Mouse (Mus musculus): ENCODE results near the gene Nlk. TPM values are rescaled to one million over a fixed set of nuclear protein-coding genes. Genes with fewer than 3 reads are reported as not detected.

Nlk gene
- polyA plus RNA-seq, 1 experiment: 5.0 TPM

- Histone ChIP-seq H3K36me3 (ENCODE audit: control insufficient read depth, insufficient read depth) (no peaks in the 10 kb centered on the region), H3K4me2 (ENCODE audit: low read depth) (no peak overlapping the region), H3K27me3 (ENCODE audit: control insufficient read depth, insufficient read depth, insufficient read length) (no peaks in the 10 kb centered on the region), H3K79me2 (ENCODE audit: control insufficient read depth, insufficient read depth) (peaks cover 74% of the 10 kb centered on the region), H3ac (ENCODE audit: control insufficient read depth, insufficient read length) (no peak overlapping the region), H3K4me3 (no peak overlapping the region)
- no peak for TF ChIP-seq REST (IDR thresholded peaks at IDR 0.05; ENCODE audit: insufficient read depth, insufficient read length)
- no peak for TF ChIP-seq USF1 (IDR thresholded peaks at IDR 0.05; ENCODE audit: low read depth)
- TF ChIP-seq MAX (IDR thresholded peaks at IDR 0.05; ENCODE audit: low read depth): no peak
- no peak for TF ChIP-seq POLR2A (IDR thresholded peaks at IDR 0.05; ENCODE audit: insufficient read length, low read depth)
- no peak for TF ChIP-seq E2F4 (IDR thresholded peaks at IDR 0.05; ENCODE audit: insufficient read depth)
- no peak for TF ChIP-seq MYOG (IDR thresholded peaks at IDR 0.05; ENCODE audit: control insufficient read depth in 1 of 3, insufficient read depth in 1 of 3, insufficient read length in 2 of 3, low read depth in 2 of 3)
- no peak for TF ChIP-seq TCF12 (IDR thresholded peaks at IDR 0.05; ENCODE audit: insufficient read depth, poor library complexity, severe bottlenecking)
These were observed 6.6 kb downstream of the Nlk start for GRCm38 (mm10) chr11:78690547-78690946.

- Histone ChIP-seq H3K79me2 (ENCODE audit: control insufficient read depth, insufficient read depth) (peaks cover 13% of the 10 kb centered on the region), H3K4me3 (no peak overlapping the region), H3K27me3 (ENCODE audit: control insufficient read depth, insufficient read depth, insufficient read length) (no peaks in the 10 kb centered on the region), H3ac (ENCODE audit: control insufficient read depth, insufficient read length) (no peak overlapping the region), H3K36me3 (ENCODE audit: control insufficient read depth, insufficient read depth) (no peaks in the 10 kb centered on the region), H3K4me2 (ENCODE audit: low read depth) (no peak overlapping the region)
- TF ChIP-seq E2F4 (IDR thresholded peaks at IDR 0.05; ENCODE audit: insufficient read depth) (no peak), REST (IDR thresholded peaks at IDR 0.05; ENCODE audit: insufficient read depth, insufficient read length) (no peak), MYOD1 (IDR thresholded peaks at IDR 0.05; ENCODE audit: control insufficient read depth in 1 of 3, insufficient read length in 2 of 3, low read depth in 2 of 3) (no peak), TCF12 (IDR thresholded peaks at IDR 0.05; ENCODE audit: insufficient read depth, poor library complexity, severe bottlenecking) (no peak)
These were observed 16.1 kb downstream of the Nlk start for GRCm38 (mm10) chr11:78681058-78681457.

- H3K79me2 ChIP-seq (ENCODE audit: control insufficient read depth, insufficient read depth): peaks cover 13% of the 10 kb centered on the region
- H3ac ChIP-seq (ENCODE audit: control insufficient read depth, insufficient read length): no peak overlapping the region
- no peaks in the 10 kb centered on the region for H3K27me3 ChIP-seq (ENCODE audit: control insufficient read depth, insufficient read depth, insufficient read length)
- no peak overlapping the region for H3K4me2 ChIP-seq (ENCODE audit: low read depth)
- H3K4me3 ChIP-seq: no peak overlapping the region
- TF ChIP-seq SRF (IDR thresholded peaks at IDR 0.05; ENCODE audit: control insufficient read depth, insufficient read length, low read depth) (no peak), POLR2AphosphoS2 (IDR thresholded peaks at IDR 0.05; ENCODE audit: insufficient read length, low read depth) (no peak)
- no peaks in the 10 kb centered on the region for H3K36me3 ChIP-seq (ENCODE audit: control insufficient read depth, insufficient read depth)
These were observed 18.4 kb downstream of the Nlk start for GRCm38 (mm10) chr11:78678761-78679160.

GRCm38 (mm10) chr11:78668647-78669046 is 28.5 kb downstream of the Nlk start:
- Histone ChIP-seq H3K79me2 (ENCODE audit: control insufficient read depth, insufficient read depth) (peaks cover 24% of the 10 kb centered on the region), H3K27me3 (ENCODE audit: control insufficient read depth, insufficient read depth, insufficient read length) (no peaks in the 10 kb centered on the region), H3K4me3 (no peak overlapping the region), H3K36me3 (ENCODE audit: control insufficient read depth, insufficient read depth) (no peaks in the 10 kb centered on the region), H3K4me2 (ENCODE audit: low read depth) (no peak overlapping the region), H3ac (ENCODE audit: control insufficient read depth, insufficient read length) (no peak overlapping the region)
- TF ChIP-seq MYOD1 (IDR thresholded peaks at IDR 0.05; ENCODE audit: control insufficient read depth in 1 of 3, insufficient read length in 2 of 3, low read depth in 2 of 3) (no peak), POLR2A (IDR thresholded peaks at IDR 0.05; ENCODE audit: insufficient read length, low read depth) (no peak), E2F4 (IDR thresholded peaks at IDR 0.05; ENCODE audit: insufficient read depth) (no peak), REST (IDR thresholded peaks at IDR 0.05; ENCODE audit: insufficient read depth, insufficient read length) (no peak), MYOG (IDR thresholded peaks at IDR 0.05; ENCODE audit: control insufficient read depth in 1 of 3, insufficient read depth in 1 of 3, insufficient read length in 2 of 3, low read depth in 2 of 3) (no peak), USF1 (IDR thresholded peaks at IDR 0.05; ENCODE audit: low read depth) (no peak), SRF (IDR thresholded peaks at IDR 0.05; ENCODE audit: control insufficient read depth, insufficient read length, low read depth) (no peak), TCF12 (IDR thresholded peaks at IDR 0.05; ENCODE audit: insufficient read depth, poor library complexity, severe bottlenecking) (no peak), MAX (IDR thresholded peaks at IDR 0.05; ENCODE audit: low read depth) (no peak), TCF3 (IDR thresholded peaks at IDR 0.05; ENCODE audit: insufficient read length, low read depth) (no peak), POLR2AphosphoS2 (IDR thresholded peaks at IDR 0.05; ENCODE audit: insufficient read length, low read depth) (no peak), CEBPB (IDR thresholded peaks at IDR 0.05; ENCODE audit: insufficient read depth, poor library complexity, severe bottlenecking) (no peak)

- TF ChIP-seq TCF3 (IDR thresholded peaks at IDR 0.05; ENCODE audit: insufficient read length, low read depth): no peak
- TF ChIP-seq USF1 (IDR thresholded peaks at IDR 0.05; ENCODE audit: low read depth): no peak
- no peak for TF ChIP-seq E2F4 (IDR thresholded peaks at IDR 0.05; ENCODE audit: insufficient read depth)
- no peak for TF ChIP-seq MYOD1 (IDR thresholded peaks at IDR 0.05; ENCODE audit: control insufficient read depth in 1 of 3, insufficient read length in 2 of 3, low read depth in 2 of 3)
- TF ChIP-seq CEBPB (IDR thresholded peaks at IDR 0.05; ENCODE audit: insufficient read depth, poor library complexity, severe bottlenecking): no peak
- no peak for TF ChIP-seq POLR2A (IDR thresholded peaks at IDR 0.05; ENCODE audit: insufficient read length, low read depth)
- no peak for TF ChIP-seq TCF12 (IDR thresholded peaks at IDR 0.05; ENCODE audit: insufficient read depth, poor library complexity, severe bottlenecking)
- TF ChIP-seq MAX (IDR thresholded peaks at IDR 0.05; ENCODE audit: low read depth): no peak
- TF ChIP-seq POLR2AphosphoS2 (IDR thresholded peaks at IDR 0.05; ENCODE audit: insufficient read length, low read depth): no peak
- no peak for TF ChIP-seq SRF (IDR thresholded peaks at IDR 0.05; ENCODE audit: control insufficient read depth, insufficient read length, low read depth)
- TF ChIP-seq MYOG (IDR thresholded peaks at IDR 0.05; ENCODE audit: control insufficient read depth in 1 of 3, insufficient read depth in 1 of 3, insufficient read length in 2 of 3, low read depth in 2 of 3): no peak
- TF ChIP-seq REST (IDR thresholded peaks at IDR 0.05; ENCODE audit: insufficient read depth, insufficient read length): no peak
- Histone ChIP-seq H3K27me3 (ENCODE audit: control insufficient read depth, insufficient read depth, insufficient read length) (no peaks in the 10 kb centered on the region), H3K4me2 (ENCODE audit: low read depth) (no peak overlapping the region), H3ac (ENCODE audit: control insufficient read depth, insufficient read length) (no peak overlapping the region), H3K36me3 (ENCODE audit: control insufficient read depth, insufficient read depth) (no peaks in the 10 kb centered on the region), H3K4me3 (no peak overlapping the region), H3K79me2 (ENCODE audit: control insufficient read depth, insufficient read depth) (peaks cover 32% of the 10 kb centered on the region)
These were observed 32.3 kb downstream of the Nlk start for GRCm38 (mm10) chr11:78664853-78665252.
